Mouse (Mus musculus) 3134 (cell line): ENCODE results near the gene Tyms.

ENCODE experiments used
- DNase-seq: peaks from one replicate; pipeline ENCODE4 v3.0.0-alpha.2; 2011; ENCODE audit warnings: low spot score; ENCODE audit not compliant: insufficient read length; ENCODE audit errors: extremely low read depth

Gene Tyms

DNA sequence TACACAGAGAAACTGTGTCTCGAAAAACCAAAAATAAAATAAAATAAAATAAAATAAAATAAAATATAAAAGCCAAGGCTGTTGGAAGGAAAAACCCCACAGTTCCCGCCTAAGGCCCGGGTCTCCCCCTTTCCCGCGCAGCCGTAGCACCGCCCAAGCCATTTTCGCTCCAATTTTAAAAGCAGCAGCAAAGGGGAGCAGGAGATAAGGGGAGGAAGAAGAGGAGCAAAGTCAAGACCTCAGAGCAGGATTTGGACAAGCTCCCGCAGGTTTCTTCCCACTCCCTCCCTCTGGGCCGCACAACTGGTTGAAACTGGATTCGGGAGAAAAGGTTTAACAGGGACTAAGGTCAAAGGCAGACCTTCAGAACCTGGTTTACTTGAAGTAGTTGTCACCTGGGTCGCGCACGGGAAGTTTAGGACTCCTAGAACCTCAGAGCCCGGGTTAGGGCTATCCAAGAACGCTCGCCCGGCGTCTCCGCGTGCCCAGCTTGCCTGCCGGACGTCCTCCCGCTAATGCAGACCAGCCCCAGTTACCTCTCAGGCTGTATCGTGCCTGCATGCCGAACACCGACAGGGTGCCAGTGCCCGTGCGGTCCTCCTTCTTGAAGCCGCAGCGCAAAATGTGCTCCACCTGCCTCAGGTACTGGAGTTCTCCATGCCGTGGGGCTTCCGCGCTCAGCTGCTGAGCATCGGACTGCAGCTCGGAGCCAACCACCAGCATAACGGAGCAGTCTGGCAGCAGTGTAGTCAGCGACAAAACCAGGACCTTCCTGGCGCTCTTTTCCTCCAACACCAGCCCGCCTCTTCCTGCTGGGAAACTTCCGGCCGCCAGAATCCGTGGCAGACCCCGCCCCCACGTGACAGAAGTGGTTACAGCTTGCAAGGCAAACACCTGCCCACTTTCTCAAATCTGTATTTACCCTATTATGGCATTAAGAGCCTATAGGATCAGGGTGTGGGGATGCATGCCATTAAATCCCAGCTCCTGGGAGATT is at the start of gene Tyms:
Gene Tyms, minus strand, starts transcription at position 793 of the 997 bp plus-strand sequence.
- peak; percentile 88 for DNase-seq

DNA sequence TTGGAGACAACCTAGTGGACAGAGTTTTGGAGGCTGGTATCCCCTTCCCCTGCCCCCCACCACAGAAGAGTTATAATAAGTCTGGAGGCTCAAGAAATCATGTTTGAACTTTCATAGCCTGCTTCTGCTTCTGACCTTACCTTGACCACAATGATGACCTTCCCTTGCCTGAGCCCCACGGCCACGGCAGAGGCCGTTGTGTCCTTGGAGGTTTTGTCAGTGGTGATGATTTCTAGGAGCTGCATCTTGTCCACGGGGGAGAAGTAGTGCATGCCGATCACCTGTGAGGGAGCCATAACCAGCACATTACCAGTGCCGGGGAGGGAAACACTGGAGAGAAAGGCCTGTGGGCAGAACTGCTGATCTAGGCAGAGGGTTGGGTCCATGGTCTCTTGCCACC is 49.1 kb upstream of the Tyms start:
- no peak for DNase-seq

GRCm38 (mm10) chr5:30120106-30120505 is 46.7 kb upstream of the Tyms start:
- DNase-seq = no peak

GRCm38 (mm10) chr5:30119163-30119562 is 45.7 kb upstream of the Tyms start:
- DNase-seq = no peak

- no peak for DNase-seq
Measured at GRCm38 (mm10) chr5:30118018-30118417, 44.6 kb upstream of the Tyms start.

DNA sequence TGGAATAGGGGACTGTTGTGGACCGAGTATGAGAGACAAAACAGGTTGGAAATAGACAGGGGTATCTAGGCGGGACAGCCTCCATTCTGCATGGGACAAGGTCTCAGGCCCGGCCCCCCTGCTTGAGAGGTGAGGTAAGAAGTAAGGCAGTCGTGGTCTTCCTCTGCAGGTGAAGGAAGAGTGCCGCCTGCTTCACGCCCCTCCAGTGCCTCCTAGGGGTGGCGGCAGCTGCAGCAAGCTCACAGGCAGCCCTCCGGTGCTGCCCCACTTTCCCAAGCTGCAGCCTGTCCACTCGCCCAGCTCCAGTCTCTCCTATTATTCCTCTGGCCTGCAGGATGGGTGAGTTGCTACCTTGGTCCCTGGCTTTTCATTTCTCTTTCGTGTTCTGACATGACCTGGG is 42.3 kb upstream of the Tyms start:
- DNase-seq = no peak

DNA sequence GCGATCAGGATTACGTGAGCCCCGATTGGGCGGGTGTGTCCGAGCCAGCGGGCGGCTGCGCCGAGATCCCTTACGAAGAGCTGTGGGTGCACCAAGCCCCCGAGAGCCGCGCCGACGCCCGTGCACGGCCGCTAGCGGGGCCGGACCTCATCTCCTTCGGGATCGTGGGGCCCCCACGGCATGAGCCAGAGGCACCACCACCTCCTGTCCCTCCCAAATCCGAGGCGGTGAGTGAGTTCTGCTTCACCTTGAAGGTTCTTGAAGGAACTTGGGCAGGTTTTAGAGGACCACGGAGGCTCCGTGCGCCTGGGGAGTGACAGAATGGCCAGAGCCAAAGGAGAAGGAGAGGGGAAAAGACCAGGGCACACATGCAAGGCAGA is 41.3 kb upstream of the Tyms start:
- no peak for DNase-seq

DNA sequence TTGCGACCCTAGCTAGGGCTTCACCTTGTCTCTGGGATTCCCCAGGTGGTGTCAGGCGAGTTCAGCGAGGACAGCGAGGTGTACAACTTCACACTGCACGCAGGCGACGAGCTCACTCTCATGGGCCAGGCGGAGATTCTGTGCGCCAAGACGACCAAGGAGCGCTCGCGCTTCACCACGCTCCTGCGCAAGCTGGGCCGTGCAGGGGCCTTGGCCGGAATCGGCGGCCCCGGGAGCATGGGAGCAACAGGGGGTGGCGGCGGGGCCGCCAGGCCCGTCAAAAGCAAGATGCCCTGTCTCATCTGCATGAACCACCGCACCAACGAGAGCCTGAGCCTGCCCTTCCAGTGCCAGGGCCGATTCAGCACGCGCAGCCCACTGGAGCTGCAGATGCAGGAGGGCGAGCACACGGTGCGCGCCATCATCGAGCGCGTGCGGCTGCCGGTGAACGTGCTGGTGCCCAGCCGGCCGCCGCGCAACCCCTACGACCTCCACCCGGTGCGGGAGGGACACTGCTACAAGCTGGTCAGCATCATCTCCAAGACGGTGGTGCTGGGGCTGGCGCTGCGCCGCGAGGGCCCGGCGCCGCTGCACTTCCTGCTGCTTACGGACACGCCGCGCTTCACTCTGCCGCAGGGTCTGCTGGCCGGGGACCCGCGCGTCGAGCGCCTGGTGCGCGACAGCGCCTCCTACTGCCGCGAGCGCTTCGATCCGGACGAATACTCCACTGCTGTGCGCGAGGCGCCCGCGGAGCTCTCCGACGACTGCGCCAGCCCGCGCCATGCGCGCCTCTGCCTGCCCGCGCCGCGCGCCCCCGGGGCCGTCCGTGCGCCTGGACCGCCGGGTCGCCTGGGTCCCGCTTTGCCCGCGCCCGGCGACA is 40.7 kb upstream of the Tyms start:
- DNase-seq = no peak

GRCm38 (mm10) chr5:30112533-30113068 is 39.2 kb upstream of the Tyms start:
- DNase-seq = no peak

GRCm38 (mm10) chr5:30111771-30112170 is 38.4 kb upstream of the Tyms start:
- no peak for DNase-seq

GRCm38 (mm10) chr5:30111126-30111525 is 37.7 kb upstream of the Tyms start:
- DNase-seq = no peak

GRCm38 (mm10) chr5:30110371-30111060 is 37.1 kb upstream of the Tyms start:
- no peak for DNase-seq

- no peak for DNase-seq
Measured at GRCm38 (mm10) chr5:30109899-30110298, 36.5 kb upstream of the Tyms start.

DNA sequence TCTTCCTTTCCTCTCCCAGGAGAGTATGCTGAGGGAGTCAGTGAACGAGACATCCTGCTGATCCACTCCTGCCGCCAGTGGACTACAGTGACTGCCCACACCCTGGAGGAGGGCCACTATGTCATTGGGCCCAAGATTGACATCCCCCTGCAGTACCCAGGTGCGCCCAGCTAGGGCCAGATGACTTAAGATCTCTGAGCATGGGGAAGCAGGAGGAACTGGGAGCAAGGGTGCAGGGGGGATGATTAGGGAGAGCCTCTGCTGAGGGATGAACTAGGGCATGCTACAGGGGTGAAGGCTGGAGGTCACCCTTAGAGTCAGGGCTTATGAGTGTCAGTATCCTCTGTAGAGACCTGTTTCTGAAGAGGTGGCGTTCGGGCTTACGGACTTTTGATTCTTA is 34.8 kb upstream of the Tyms start:
- DNase-seq = no peak

DNA sequence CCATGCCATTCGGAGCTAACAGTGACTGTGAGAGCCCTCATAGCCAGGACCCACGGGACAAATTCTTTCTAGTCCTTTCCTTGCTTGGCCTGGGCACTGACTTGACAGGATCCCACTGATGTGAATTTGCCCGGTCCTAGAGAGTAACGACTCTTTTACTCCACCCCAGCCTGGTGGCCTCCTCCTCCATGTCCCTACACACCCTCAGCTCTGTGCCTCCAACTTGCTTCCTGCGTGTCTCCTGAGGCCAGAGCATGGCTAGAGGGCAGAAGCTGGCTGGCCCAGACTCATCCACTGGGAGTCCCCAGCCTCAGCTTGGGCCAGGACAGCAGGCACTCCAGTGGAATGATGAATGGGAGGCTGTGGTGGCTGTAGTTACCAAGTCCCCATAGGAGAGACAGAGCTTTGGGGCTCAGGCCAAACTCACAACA is 34.2 kb upstream of the Tyms start:
- DNase-seq = no peak

DNA sequence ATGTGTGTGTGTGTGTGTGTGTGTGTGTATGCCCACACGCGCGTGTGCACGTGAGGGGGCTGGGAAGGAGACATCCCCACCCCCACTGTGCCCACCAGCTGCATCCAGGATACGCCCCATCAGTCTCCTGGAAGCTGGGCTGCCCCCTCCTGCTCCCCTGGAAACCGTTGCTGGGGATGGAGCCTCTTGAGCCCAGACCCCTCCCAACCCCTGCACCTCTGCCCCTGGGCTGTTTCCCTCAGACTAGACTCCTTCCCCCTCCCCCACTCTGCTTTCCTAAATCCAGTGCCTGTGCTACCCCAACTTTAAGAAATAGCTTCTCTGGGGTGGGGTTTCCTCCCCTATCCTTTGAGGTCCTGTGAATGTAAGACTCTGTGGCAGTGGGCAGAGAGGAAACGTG is 33.8 kb upstream of the Tyms start:
- no peak for DNase-seq

DNA sequence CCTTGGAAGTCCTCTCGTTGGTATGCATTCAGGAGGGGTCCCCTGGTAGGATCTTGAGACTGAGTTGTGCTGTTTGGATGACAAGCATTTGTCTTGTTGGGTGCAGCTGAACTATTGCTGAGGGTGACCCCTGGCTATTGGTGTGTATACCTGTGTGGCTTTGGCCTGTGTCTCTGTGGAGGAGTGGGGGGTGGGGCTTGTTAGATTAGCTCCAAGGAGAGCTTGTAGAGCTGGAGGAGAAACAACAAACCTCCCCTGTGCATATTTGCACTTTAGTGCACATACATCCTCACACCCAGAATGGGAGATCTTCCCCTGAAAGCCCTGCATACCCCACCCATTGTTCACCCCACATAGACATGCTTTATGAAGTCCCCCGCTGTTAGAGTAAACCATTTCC is 33.3 kb upstream of the Tyms start:
- DNase-seq = no peak

- DNase-seq = no peak
Measured at GRCm38 (mm10) chr5:30105668-30106300, 32.4 kb upstream of the Tyms start, which contains the start of gene 3110082J24Rik. 3110082J24Rik (minus strand) TSS chr5:30106086.

- DNase-seq = no peak
Measured at GRCm38 (mm10) chr5:30104841-30105667, 31.6 kb upstream of the Tyms start, which contains the start of gene Garem2. Garem2 (plus strand) TSS chr5:30105161.
